Mouse (Mus musculus) E14TG2a.4 (cell line): Measurements from ENCODE around the gene P3h1.
"Not testable (repeated sequence)": the region's sequence is repeated elsewhere in the genome, so short reads cannot be mapped to it uniquely, and the experiment has no call there.

Experiments used
- H3K27me3 ChIP-seq: 2 replicates; pipeline ENCODE4 v1.6.1; 2014; ENCODE audit warnings: low read length, control low read depth; ENCODE audit not compliant: insufficient read depth
- H3K36me3 ChIP-seq: 2 replicates; pipeline ENCODE4 v1.6.1; 2014; ENCODE audit warnings: low read length, control low read depth; ENCODE audit not compliant: insufficient read depth
- H3K4me1 ChIP-seq: replicated peaks from 2 replicates; pipeline ENCODE4 v1.6.1; 2014; ENCODE audit warnings: low read depth, low read length, control low read depth
- H3K4me3 ChIP-seq: replicated peaks from 2 replicates; pipeline ENCODE4 v1.5.1; 2014; ENCODE audit warnings: mild to moderate bottlenecking, low read length
- H3K9me3 ChIP-seq: 2 replicates; pipeline ENCODE4 v1.6.1; 2014; ENCODE audit warnings: low read length, control low read depth
- CTCF ChIP-seq: conservative IDR thresholded peaks from 2 replicates; pipeline ENCODE4 v1.5.1; 2014; ENCODE audit warnings: low read length
- NANOG ChIP-seq: IDR thresholded peaks from 2 replicates; pipeline ENCODE4 v1.6.1; 2014; ENCODE audit warnings: borderline replicate concordance, low read length, mixed read lengths
- POU5F1 ChIP-seq: IDR thresholded peaks from 2 replicates; pipeline ENCODE4 v1.6.1; 2014; ENCODE audit warnings: low read length, borderline replicate concordance

The P3h1 gene

DNA sequence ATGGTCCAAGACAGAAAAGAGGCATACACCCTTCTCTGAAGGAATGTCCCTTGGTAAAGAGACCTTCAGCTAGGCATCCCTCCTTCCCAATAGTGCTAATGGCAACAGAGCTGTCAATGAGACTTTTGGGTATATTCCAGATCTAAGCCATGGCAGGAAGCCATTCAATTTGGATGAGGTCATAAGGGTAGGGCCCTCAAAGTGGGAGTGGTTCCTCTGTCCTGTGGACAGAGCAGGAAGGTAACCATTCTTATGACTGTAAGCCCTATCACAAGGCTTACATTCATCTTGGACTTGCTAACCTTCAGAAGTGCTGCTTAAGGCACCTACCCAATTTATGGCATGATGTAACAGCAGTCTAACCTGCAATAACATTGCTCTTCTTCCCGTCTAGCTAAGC, 41.9 kb downstream of the P3h1 start:
- Histone ChIP-seq H3K4me3 (no peak overlapping the region), H3K36me3 (peaks cover 92% of the 10 kb centered on the region), H3K27me3 (no peaks in the 10 kb centered on the region), H3K4me1 (peaks cover 53% of the 10 kb centered on the region), H3K9me3 (no peaks in the 10 kb centered on the region)
- TF ChIP-seq CTCF (no peak), NANOG (no peak)

DNA sequence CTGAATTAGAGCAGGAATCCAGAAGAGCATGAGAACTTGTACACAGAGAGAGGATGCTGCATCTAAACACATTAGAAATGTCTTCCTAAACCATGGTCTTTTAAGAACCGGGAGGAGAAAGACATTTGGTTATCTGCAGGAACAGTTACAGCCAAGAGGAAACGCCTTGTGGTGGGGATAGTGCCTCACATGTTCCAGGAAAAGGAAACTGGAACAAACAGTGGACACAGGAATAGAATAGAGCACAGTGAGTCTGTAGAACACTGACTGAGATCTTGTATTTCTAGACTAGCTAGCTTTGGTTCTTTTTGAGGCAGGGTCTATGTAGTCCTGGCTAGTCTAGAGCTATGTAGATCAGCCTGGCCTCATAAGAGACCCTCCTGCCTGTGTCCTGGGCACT, 42.5 kb downstream of the P3h1 start:
- Histone ChIP-seq H3K27me3 (no peaks in the 10 kb centered on the region), H3K4me3 (no peak overlapping the region), H3K4me1 (peaks cover 59% of the 10 kb centered on the region), H3K36me3 (peaks cover 98% of the 10 kb centered on the region), H3K9me3 (no peaks in the 10 kb centered on the region)
- TF ChIP-seq CTCF, result no peak
- no peak for TF ChIP-seq POU5F1
- no peak for TF ChIP-seq NANOG

GRCm38 (mm10) chr4:119275726-119276125, 43.0 kb downstream of the P3h1 start:
- no peak overlapping the region for H3K4me3 ChIP-seq
- H3K36me3 ChIP-seq, result peaks cover 98% of the 10 kb centered on the region
- TF ChIP-seq CTCF (no peak), NANOG (no peak), POU5F1 (no peak)
- H3K9me3 ChIP-seq, result no peaks in the 10 kb centered on the region
- H3K27me3 ChIP-seq, result no peaks in the 10 kb centered on the region
- peaks cover 62% of the 10 kb centered on the region for H3K4me1 ChIP-seq

DNA sequence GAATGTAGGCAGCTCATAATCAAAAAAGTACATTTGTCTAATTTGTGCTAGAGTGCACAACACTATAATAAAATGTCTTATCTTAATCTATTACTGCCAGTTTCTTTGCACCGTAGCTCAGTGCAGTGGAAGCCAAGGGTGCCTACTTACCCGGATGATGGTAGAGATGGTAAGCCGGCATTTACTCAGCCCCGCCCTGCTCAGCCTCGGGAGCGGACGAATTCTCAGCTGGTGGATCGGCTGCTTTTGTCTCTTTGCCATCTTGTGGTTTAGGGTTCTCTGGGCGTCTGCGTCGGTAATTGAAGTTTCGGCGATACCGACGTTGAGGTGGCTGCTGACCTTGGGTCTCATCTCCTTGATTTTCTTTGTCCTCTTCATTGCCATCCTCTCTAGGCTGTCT, 46.1 kb downstream of the P3h1 start:
- Histone ChIP-seq H3K4me1 (peaks cover 71% of the 10 kb centered on the region), H3K36me3 (peaks cover 98% of the 10 kb centered on the region)
- not testable (repeated sequence) for H3K9me3 ChIP-seq, H3K4me3 ChIP-seq, H3K27me3 ChIP-seq

GRCm38 (mm10) chr4:119284861-119285260, 52.1 kb downstream of the P3h1 start:
- TF ChIP-seq NANOG (no peak), POU5F1 (no peak), CTCF (no peak)
- Histone ChIP-seq H3K4me3 (no peak overlapping the region), H3K4me1 (peaks cover 88% of the 10 kb centered on the region), H3K36me3 (peaks cover 99% of the 10 kb centered on the region), H3K9me3 (no peaks in the 10 kb centered on the region), H3K27me3 (no peaks in the 10 kb centered on the region)

- Histone ChIP-seq H3K27me3 (no peaks in the 10 kb centered on the region), H3K36me3 (peaks cover 99% of the 10 kb centered on the region), H3K4me3 (no peak overlapping the region), H3K9me3 (no peaks in the 10 kb centered on the region), H3K4me1 (peaks cover 88% of the 10 kb centered on the region)
- TF ChIP-seq NANOG (no peak), CTCF (no peak), POU5F1 (no peak)
Observed at GRCm38 (mm10) chr4:119285336-119285735, 52.6 kb downstream of the P3h1 start.

DNA sequence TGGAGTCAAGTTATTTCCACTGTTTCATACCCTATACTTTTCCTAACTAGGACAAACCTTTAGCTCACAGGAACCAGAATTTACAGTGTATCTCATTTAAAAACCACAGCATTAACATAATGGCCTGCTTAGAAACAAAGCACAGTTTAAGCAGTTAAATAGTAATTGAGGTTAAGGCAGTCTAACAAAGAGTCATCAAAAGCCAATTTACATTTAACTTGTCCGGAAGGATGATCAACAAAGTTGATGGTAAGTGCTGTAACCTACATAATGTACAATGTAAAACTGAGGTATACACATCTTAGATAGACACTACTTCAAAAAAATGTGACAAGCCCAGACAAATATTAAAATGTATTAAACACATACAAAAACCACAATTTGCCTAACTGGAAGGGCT, 59.2 kb downstream of the P3h1 start:
- no peaks in the 10 kb centered on the region for H3K9me3 ChIP-seq

DNA sequence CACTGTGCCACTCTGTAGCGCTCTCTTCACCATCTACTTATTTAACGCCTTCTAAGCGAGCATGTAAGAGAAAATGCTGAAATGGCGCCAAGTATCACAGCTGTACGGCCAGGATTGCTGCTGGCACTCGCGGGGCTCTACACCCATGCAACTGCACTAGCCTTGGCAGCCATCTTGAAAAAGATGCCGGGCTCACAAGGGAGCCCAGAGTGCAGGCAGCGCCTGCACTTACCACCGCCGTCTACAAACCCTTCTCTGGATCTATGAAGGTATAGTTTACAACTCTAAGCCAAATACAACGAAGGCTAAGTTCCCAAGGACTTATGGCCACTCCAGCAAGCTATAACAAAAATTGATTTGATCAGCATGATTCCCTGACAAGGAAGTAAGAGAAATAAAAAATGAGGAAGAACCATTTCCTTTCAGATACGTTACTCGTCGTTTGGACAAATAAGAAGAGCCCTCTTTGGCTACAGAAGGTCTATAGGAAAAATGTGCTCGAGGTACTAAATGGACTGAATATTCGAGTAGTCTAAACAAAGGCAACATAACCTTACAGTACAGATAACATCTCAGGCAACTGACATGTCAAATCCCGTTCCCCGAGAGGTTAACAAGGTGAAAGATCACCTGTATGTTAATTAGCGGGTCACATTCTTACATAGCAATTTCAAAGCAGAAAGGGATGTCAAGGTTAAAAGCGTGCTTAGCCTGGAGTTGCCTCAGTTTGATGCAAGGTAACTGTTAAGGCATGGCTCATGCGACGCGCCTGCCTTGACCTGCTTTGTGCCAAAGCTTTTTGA, 60.3 kb downstream of the P3h1 start:
- H3K27me3 ChIP-seq, result no peaks in the 10 kb centered on the region
- H3K4me1 ChIP-seq, result peaks cover 67% of the 10 kb centered on the region
- no peaks in the 10 kb centered on the region for H3K9me3 ChIP-seq
- peak overlapping the region; percentile 97 for H3K4me3 ChIP-seq
- TF ChIP-seq NANOG, result no peak
- no peak for TF ChIP-seq POU5F1
- TF ChIP-seq CTCF, result no peak
- H3K36me3 ChIP-seq, result peaks cover 56% of the 10 kb centered on the region

More for the DNA sequence above, 59.2 kb downstream of the P3h1 start:
- H3K4me1 ChIP-seq, result peaks cover 72% of the 10 kb centered on the region
- H3K4me3 ChIP-seq, result peak overlapping the region; percentile 97
- H3K36me3 ChIP-seq, result peaks cover 66% of the 10 kb centered on the region
- no peaks in the 10 kb centered on the region for H3K27me3 ChIP-seq
- TF ChIP-seq NANOG, result peak; percentile 72
- TF ChIP-seq POU5F1, result no peak

GRCm38 (mm10) chr4:119293574-119294258, 61.0 kb downstream of the P3h1 start:
- TF ChIP-seq CTCF, result no peak
- TF ChIP-seq NANOG, result no peak
- TF ChIP-seq POU5F1, result no peak
- no peaks in the 10 kb centered on the region for H3K9me3 ChIP-seq
- peaks cover 48% of the 10 kb centered on the region for H3K36me3 ChIP-seq
- H3K4me3 ChIP-seq, result peak overlapping the region; percentile 97
- peaks cover 60% of the 10 kb centered on the region for H3K4me1 ChIP-seq
- H3K27me3 ChIP-seq, result no peaks in the 10 kb centered on the region
